Mouse (Mus musculus) heart, embryonic 12.5 days (tissue): ENCODE measurements at regions not wholly inside any gene's neighbourhood (a gene's known extent, or its start where the extent isn't known, plus 50 kb on each side); places are given as distances from the start of the nearest gene placed in this dataset.

Experiments
- ATAC-seq: fragments of 200-750 bp; cut with Nextera tagmentation; 2 replicates; pipeline ENCODE4 v1.8.0; 2017; ENCODE audit warnings: moderate TSS enrichment, moderate library complexity; ENCODE audit not compliant: insufficient number of reproducible peaks, low FRiP score
- H3K27ac ChIP-seq: fragments of 300-500 bp; sonication (generic); 2 replicates; pipeline ENCODE4 v1.5.1; 2016; ENCODE audit warnings: mild to moderate bottlenecking, moderate library complexity; ENCODE audit not compliant: poor library complexity, severe bottlenecking
- H3K27me3 ChIP-seq: fragments of 300-500 bp; sonication (generic); replicated peaks from 2 replicates; pipeline ENCODE4 v1.6.1; 2016; ENCODE audit warnings: mild to moderate bottlenecking, moderate library complexity
- H3K36me3 ChIP-seq: fragments of 300-500 bp; sonication (generic); 2 replicates; pipeline ENCODE4 v1.6.1; 2016; ENCODE audit warnings: mild to moderate bottlenecking, moderate library complexity
- H3K4me1 ChIP-seq: fragments of 300-500 bp; sonication (generic); replicated peaks from 2 replicates; pipeline ENCODE4 v1.6.1; 2016; ENCODE audit warnings: mild to moderate bottlenecking
- H3K4me2 ChIP-seq: fragments of 300-500 bp; sonication (generic); 2 replicates; pipeline ENCODE4 v1.6.1; 2016; ENCODE audit warnings: mild to moderate bottlenecking, moderate library complexity
- H3K4me3 ChIP-seq: fragments of 300-500 bp; sonication (generic); 2 replicates; pipeline ENCODE4 v1.5.1; 2016; ENCODE audit warnings: mild to moderate bottlenecking
- H3K9ac ChIP-seq: fragments of 300-500 bp; sonication (generic); 2 replicates; pipeline ENCODE4 v1.6.1; 2016; ENCODE audit warnings: mild to moderate bottlenecking, moderate library complexity
- H3K9me3 ChIP-seq: fragments of 300-500 bp; sonication (generic); replicated peaks from 2 replicates; pipeline ENCODE4 v1.6.1; 2016; ENCODE audit warnings: mild to moderate bottlenecking, moderate library complexity
- WGBS: fragments of 180-500 bp; shearing (Covaris S2); methylation state at CpG from one replicate; pipeline ENCODE4 v1.1.7; 2016; 5-methylcytosine and 5-hydroxymethylcytosine counted together

- WGBS: 90% methylated on average over 4 of the region's 4 CpGs
- no peak overlapping the region for H3K4me2 ChIP-seq
- ATAC-seq: no peak
- H3K27me3 ChIP-seq: no peaks in the 10 kb centered on the region
- no peak overlapping the region for H3K4me3 ChIP-seq
- no peak overlapping the region for H3K9ac ChIP-seq
- H3K36me3 ChIP-seq: no peaks in the 10 kb centered on the region
- no peak overlapping the region for H3K27ac ChIP-seq
- peaks cover 7% of the 10 kb centered on the region for H3K9me3 ChIP-seq
- no peaks in the 10 kb centered on the region for H3K4me1 ChIP-seq
These were observed 149.8 kb upstream of the Ncam1 start for GRCm38 (mm10) chr9:49948546-49948945.

GRCm38 (mm10) chr9:49946857-49947256 lies 148.1 kb upstream of the Ncam1 start:
- Histone ChIP-seq H3K27ac (no peak overlapping the region), H3K4me2 (no peak overlapping the region), H3K27me3 (no peaks in the 10 kb centered on the region), H3K4me1 (no peaks in the 10 kb centered on the region), H3K9me3 (peaks cover 5% of the 10 kb centered on the region), H3K9ac (no peak overlapping the region), H3K36me3 (no peaks in the 10 kb centered on the region), H3K4me3 (no peak overlapping the region)
- whole genome bisulfite sequencing: 61% methylated on average over 2 of the region's 2 CpGs
- ATAC-seq: no peak

- WGBS: 29% methylated on average over 9 of the region's 9 CpGs
These were observed 137.0 kb upstream of the Ncam1 start for GRCm38 (mm10) chr9:49935555-49936376.

GRCm38 (mm10) chr9:49928041-49928656 lies 129.4 kb upstream of the Ncam1 start:
- no peak overlapping the region for H3K27ac ChIP-seq
- peaks cover 20% of the 10 kb centered on the region for H3K4me1 ChIP-seq
- H3K9me3 ChIP-seq: no peaks in the 10 kb centered on the region
- no peak overlapping the region for H3K9ac ChIP-seq
- no peak overlapping the region for H3K4me3 ChIP-seq
- no peaks in the 10 kb centered on the region for H3K27me3 ChIP-seq
- H3K4me2 ChIP-seq: no peak overlapping the region
- H3K36me3 ChIP-seq: no peaks in the 10 kb centered on the region
- ATAC-seq: no peak
- 63% methylated on average over 3 of the region's 3 CpGs for WGBS

More at GRCm38 (mm10) chr9:49935555-49936376, 137.0 kb upstream of the Ncam1 start:
- H3K36me3 ChIP-seq: no peaks in the 10 kb centered on the region
- no peak overlapping the region for H3K9ac ChIP-seq
- H3K4me1 ChIP-seq: no peaks in the 10 kb centered on the region
- ATAC-seq: no peak
- H3K27ac ChIP-seq: no peak overlapping the region
- H3K9me3 ChIP-seq: no peaks in the 10 kb centered on the region
- no peaks in the 10 kb centered on the region for H3K27me3 ChIP-seq
- H3K4me2 ChIP-seq: no peak overlapping the region
- no peak overlapping the region for H3K4me3 ChIP-seq

- no peaks in the 10 kb centered on the region for H3K36me3 ChIP-seq
- H3K9me3 ChIP-seq: no peaks in the 10 kb centered on the region
- WGBS: 68% methylated on average over 1 of the region's 1 CpGs
- H3K27me3 ChIP-seq: no peaks in the 10 kb centered on the region
- H3K4me3 ChIP-seq: no peak overlapping the region
- no peak overlapping the region for H3K27ac ChIP-seq
- H3K4me2 ChIP-seq: no peak overlapping the region
- peaks cover 29% of the 10 kb centered on the region for H3K4me1 ChIP-seq
- ATAC-seq: no peak
- H3K9ac ChIP-seq: no peak overlapping the region
These were observed 128.6 kb upstream of the Ncam1 start for GRCm38 (mm10) chr9:49927281-49927680.

- Histone ChIP-seq H3K9ac (no peak overlapping the region), H3K9me3 (no peaks in the 10 kb centered on the region), H3K4me3 (no peak overlapping the region), H3K36me3 (no peaks in the 10 kb centered on the region), H3K4me2 (no peak overlapping the region), H3K4me1 (peaks cover 39% of the 10 kb centered on the region), H3K27ac (no peak overlapping the region), H3K27me3 (no peaks in the 10 kb centered on the region)
- ATAC-seq: no peak
- 70% methylated on average over 2 of the region's 2 CpGs for WGBS
These were observed 127.1 kb upstream of the Ncam1 start for GRCm38 (mm10) chr9:49925796-49926195.

- H3K27me3 ChIP-seq: no peaks in the 10 kb centered on the region
- peak; percentile 71 for ATAC-seq
These were observed 125.3 kb upstream of the Ncam1 start for GRCm38 (mm10) chr9:49923981-49924501.

GRCm38 (mm10) chr9:49922770-49923169 lies 124.0 kb upstream of the Ncam1 start:
- Histone ChIP-seq H3K4me3 (no peak overlapping the region), H3K9me3 (no peaks in the 10 kb centered on the region), H3K27ac (no peak overlapping the region), H3K4me2 (no peak overlapping the region), H3K27me3 (no peaks in the 10 kb centered on the region), H3K36me3 (no peaks in the 10 kb centered on the region), H3K4me1 (peaks cover 47% of the 10 kb centered on the region), H3K9ac (no peak overlapping the region)
- no peak for ATAC-seq
- 81% methylated on average over 3 of the region's 3 CpGs for WGBS

More at GRCm38 (mm10) chr9:49923981-49924501, 125.3 kb upstream of the Ncam1 start:
- Histone ChIP-seq H3K4me3 (no peak overlapping the region), H3K4me2 (no peak overlapping the region), H3K27ac (peak overlapping the region; percentile 82), H3K36me3 (no peaks in the 10 kb centered on the region), H3K4me1 (peaks cover 39% of the 10 kb centered on the region), H3K9ac (no peak overlapping the region), H3K9me3 (no peaks in the 10 kb centered on the region)
- WGBS: 14% methylated on average over 4 of the region's 4 CpGs

- Histone ChIP-seq H3K4me2 (no peak overlapping the region), H3K9ac (no peak overlapping the region), H3K27me3 (no peaks in the 10 kb centered on the region), H3K4me1 (peaks cover 48% of the 10 kb centered on the region), H3K27ac (no peak overlapping the region), H3K9me3 (no peaks in the 10 kb centered on the region), H3K36me3 (no peaks in the 10 kb centered on the region), H3K4me3 (no peak overlapping the region)
- no peak for ATAC-seq
- WGBS: 33% methylated on average over 2 of the region's 2 CpGs
These were observed 123.4 kb upstream of the Ncam1 start for GRCm38 (mm10) chr9:49922162-49922561.

GRCm38 (mm10) chr9:49921306-49921705 lies 122.6 kb upstream of the Ncam1 start:
- no peak for ATAC-seq
- Histone ChIP-seq H3K4me2 (no peak overlapping the region), H3K27me3 (no peaks in the 10 kb centered on the region), H3K4me1 (peaks cover 48% of the 10 kb centered on the region), H3K4me3 (no peak overlapping the region), H3K9me3 (no peaks in the 10 kb centered on the region), H3K9ac (no peak overlapping the region), H3K36me3 (no peaks in the 10 kb centered on the region), H3K27ac (no peak overlapping the region)
- 59% methylated on average over 3 of the region's 3 CpGs for WGBS

GRCm38 (mm10) chr9:49915046-49915719 lies 116.5 kb upstream of the Ncam1 start:
- Histone ChIP-seq H3K4me1 (peaks cover 9% of the 10 kb centered on the region; the same call in 1 of the 2 replicates), H3K9me3 (no peaks in the 10 kb centered on the region), H3K4me3 (no peak overlapping the region), H3K27me3 (no peaks in the 10 kb centered on the region), H3K36me3 (no peaks in the 10 kb centered on the region), H3K9ac (no peak overlapping the region), H3K27ac (no peak overlapping the region), H3K4me2 (no peak overlapping the region)
- no peak for ATAC-seq
- WGBS: 73% methylated on average over 4 of the region's 4 CpGs
